Mouse (Mus musculus) limb, embryonic 14.5 days (tissue): ENCODE data around the gene Gm10100. TPM values are rescaled to one million over a fixed set of nuclear protein-coding genes. Genes with fewer than 3 reads are reported as not detected.
"Not testable (repeated sequence)": the region's sequence is repeated elsewhere in the genome, so short reads cannot be mapped to it uniquely, and the experiment has no call there.

ENCODE experiments used
- ATAC-seq: fragments of 200-750 bp; cut with Nextera tagmentation; 2 replicates; pipeline ENCODE4 v1.8.0; 2017; ENCODE audit warnings: low read depth, moderate number of reproducible peaks, moderate TSS enrichment; ENCODE audit not compliant: low FRiP score
- DNase-seq: peaks from one replicate; pipeline ENCODE4 v3.0.0-alpha.2; 2015; ENCODE audit warnings: low spot score
- H3K27ac ChIP-seq: fragments of 300-500 bp; sonication (generic); replicated peaks from 2 replicates; pipeline ENCODE4 v1.5.1; 2014; ENCODE audit warnings: low read depth, mild to moderate bottlenecking, low read length, moderate library complexity, mixed read lengths
- H3K27me3 ChIP-seq: fragments of 300-500 bp; sonication (generic); 2 replicates; pipeline ENCODE4 v1.6.1; 2014; ENCODE audit warnings: low read length, mixed read lengths; ENCODE audit not compliant: control insufficient read depth, insufficient read depth
- H3K36me3 ChIP-seq: fragments of 300-500 bp; sonication (generic); 2 replicates; pipeline ENCODE4 v1.6.1; 2014; ENCODE audit warnings: mild to moderate bottlenecking, low read length, moderate library complexity, mixed read lengths; ENCODE audit not compliant: control insufficient read depth, insufficient read depth
- H3K4me1 ChIP-seq: fragments of 300-500 bp; sonication (generic); 2 replicates; pipeline ENCODE4 v1.6.1; 2014; ENCODE audit warnings: antibody characterized with exemption, low read length, mixed read lengths; ENCODE audit not compliant: control insufficient read depth, insufficient read depth
- H3K4me2 ChIP-seq: fragments of 300-500 bp; sonication (generic); replicated peaks from 2 replicates; pipeline ENCODE4 v1.6.1; 2014; ENCODE audit warnings: low read depth, mild to moderate bottlenecking, low read length, moderate library complexity; ENCODE audit not compliant: severe bottlenecking
- H3K4me3 ChIP-seq: fragments of 300-500 bp; sonication (generic); replicated peaks from 2 replicates; pipeline ENCODE4 v1.5.1; 2014; ENCODE audit warnings: low read length
- H3K9ac ChIP-seq: fragments of 300-500 bp; sonication (generic); 2 replicates; pipeline ENCODE4 v1.6.1; 2014; ENCODE audit warnings: mild to moderate bottlenecking, low read depth, low read length, moderate library complexity; ENCODE audit not compliant: severe bottlenecking
- H3K9me3 ChIP-seq: fragments of 300-500 bp; sonication (generic); 2 replicates; pipeline ENCODE4 v1.6.1; 2016; ENCODE audit warnings: low read length; ENCODE audit not compliant: control insufficient read depth
- POLR2A ChIP-seq: fragments of 200-500 bp; IDR thresholded peaks from 2 replicates; pipeline ENCODE4 v1.8.0; 2012; ENCODE audit warnings: inconsistent platforms, mild to moderate bottlenecking, moderate library complexity, borderline replicate concordance; ENCODE audit not compliant: insufficient read depth, insufficient read length; ENCODE audit errors: extremely low read depth
- WGBS: fragments of 180-500 bp; shearing (Covaris S2); extraction: QIAGEN DNeasy Blood & Tissue Kit; methylation state at CpG from one replicate; pipeline ENCODE4 v1.1.7; 2014; 5-methylcytosine and 5-hydroxymethylcytosine counted together
- polyA plus RNA-seq, 2 experiments: library from polyadenylated mRNA; depleted of rRNA in 1 of 2; stranded (reverse) in 1 of 2; unstranded in 1 of 2; fragments of >200 nt; fragmentation: Nextera tagmentation in 1 of 2; extraction: Ambion mirVana in 1 of 2; gene quantifications; 2 replicates each; pipeline versions ENCODE4 v1.2.1 to v1.2.3; 2012 to 2014

The Gm10100 gene
- polyA plus RNA-seq, 2 experiments, result not detected

DNA sequence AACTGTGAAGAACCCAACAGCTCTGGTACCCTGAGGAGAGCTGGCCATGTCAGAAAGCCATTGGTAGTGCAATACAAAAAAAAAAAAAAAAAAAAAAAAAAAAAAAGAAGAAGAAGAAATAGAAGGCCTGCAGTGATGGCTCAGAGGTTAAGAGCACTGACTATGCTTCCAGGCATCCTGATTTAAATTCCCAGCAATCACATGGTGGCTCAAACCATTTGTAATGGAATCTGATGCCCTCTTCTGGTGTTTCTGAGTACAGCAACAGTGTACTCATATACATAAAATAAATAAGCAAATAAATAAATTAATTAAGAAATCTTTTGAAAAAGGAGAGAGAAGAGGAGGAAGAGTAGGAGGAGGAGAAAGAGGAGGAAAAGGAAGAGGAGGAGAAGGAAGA, 27.2 kb downstream of the Gm10100 start:
- no peak for TF ChIP-seq POLR2A
- no peak for ATAC-seq
- no peak overlapping the region for H3K4me3 ChIP-seq

DNA sequence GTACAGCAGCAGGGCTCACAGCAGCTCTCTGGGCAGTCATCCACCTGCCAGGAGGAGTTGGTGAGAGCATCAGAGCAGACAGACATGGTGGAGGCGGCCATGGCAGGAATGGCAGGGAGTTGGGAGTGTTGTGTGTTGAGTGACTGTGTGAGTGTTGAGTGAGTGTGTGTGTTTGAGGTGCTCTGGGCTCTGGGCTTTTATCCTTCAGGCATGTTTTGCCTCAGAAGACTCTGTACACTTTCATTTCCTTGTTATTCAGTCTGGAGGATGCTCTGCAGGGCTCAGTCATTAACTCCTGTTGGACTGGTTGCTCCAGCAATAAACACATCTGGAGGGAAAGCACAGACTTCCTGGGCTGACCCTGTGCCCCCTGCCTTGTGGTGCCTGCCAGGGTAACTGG, 33.3 kb downstream of the Gm10100 start, which contains the start of gene Gm3233:
Gene Gm3233 (minus strand): TSS at position 101 of the 400 bp plus-strand sequence.
- not testable (repeated sequence) for H3K27me3 ChIP-seq, H3K4me3 ChIP-seq, DNase-seq, ATAC-seq, H3K9me3 ChIP-seq, H3K4me1 ChIP-seq, H3K27ac ChIP-seq, H3K36me3 ChIP-seq, H3K9ac ChIP-seq, H3K4me2 ChIP-seq
- WGBS, result no CpG with 5 or more reads among the region's 1 CpGs

More for the DNA sequence above, 27.2 kb downstream of the Gm10100 start:
- H3K4me1 ChIP-seq, result no peaks in the 10 kb centered on the region
- H3K9me3 ChIP-seq, result no peaks in the 10 kb centered on the region
- H3K27ac ChIP-seq, result no peak overlapping the region
- no peak for DNase-seq
- no peak overlapping the region for H3K9ac ChIP-seq
- H3K36me3 ChIP-seq, result no peaks in the 10 kb centered on the region
- no peaks in the 10 kb centered on the region for H3K27me3 ChIP-seq
- H3K4me2 ChIP-seq, result no peak overlapping the region

DNA sequence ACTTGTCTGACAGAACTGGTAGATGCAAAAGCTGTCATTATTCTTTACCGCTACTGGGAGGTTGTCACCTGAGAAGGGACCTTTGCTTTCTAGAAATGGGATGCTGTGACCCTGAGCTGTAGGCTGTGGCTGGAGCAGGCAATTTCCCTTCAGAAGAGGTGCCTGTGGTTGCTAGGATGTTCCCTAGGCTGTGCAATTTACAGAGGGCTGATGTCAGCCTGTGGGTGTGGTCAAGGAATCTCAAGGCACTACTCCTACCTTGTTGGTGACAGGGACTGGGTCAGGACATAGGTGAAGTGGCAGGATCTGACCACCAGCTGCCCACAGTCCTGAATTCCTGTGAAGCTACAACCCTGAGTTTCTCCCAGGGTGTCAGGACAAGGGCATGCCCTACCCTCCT, 43.4 kb downstream of the Gm10100 start:
- 75% methylated on average over 1 of the region's 1 CpGs for WGBS
- Histone ChIP-seq H3K4me2 (no peak overlapping the region), H3K9me3 (no peaks in the 10 kb centered on the region), H3K4me1 (no peaks in the 10 kb centered on the region), H3K36me3 (no peaks in the 10 kb centered on the region), H3K9ac (no peak overlapping the region), H3K27ac (no peak overlapping the region), H3K27me3 (no peaks in the 10 kb centered on the region), H3K4me3 (no peak overlapping the region)
- no peak for TF ChIP-seq POLR2A
- ATAC-seq (no peak), DNase-seq (no peak)

DNA sequence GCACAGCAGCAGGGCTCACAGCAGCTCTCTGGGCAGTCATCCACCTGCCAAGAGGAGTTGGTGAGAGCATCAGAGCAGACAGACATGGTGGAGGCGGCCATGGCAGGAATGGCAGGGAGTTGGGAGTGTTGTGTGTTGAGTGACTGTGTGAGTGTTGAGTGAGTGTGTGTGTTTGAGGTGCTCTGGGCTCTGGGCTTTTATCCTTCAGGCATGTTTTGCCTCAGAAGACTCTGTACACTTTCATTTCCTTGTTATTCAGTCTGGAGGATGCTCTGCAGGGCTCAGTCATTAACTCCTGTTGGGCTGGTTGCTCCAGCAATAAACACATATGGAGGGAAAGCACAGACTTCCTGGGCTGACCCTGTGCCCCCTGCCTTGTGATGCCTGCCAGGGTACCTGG, 44.9 kb downstream of the Gm10100 start, which contains the start of gene Gm3238:
Gene Gm3238 (minus strand): TSS at position 101 of the 400 bp plus-strand sequence.
- H3K27ac ChIP-seq, H3K4me3 ChIP-seq, H3K36me3 ChIP-seq, DNase-seq, H3K4me1 ChIP-seq, H3K9me3 ChIP-seq, ATAC-seq, H3K9ac ChIP-seq, H3K4me2 ChIP-seq, H3K27me3 ChIP-seq: not testable (repeated sequence)
- no CpG with 5 or more reads among the region's 1 CpGs for WGBS

DNA sequence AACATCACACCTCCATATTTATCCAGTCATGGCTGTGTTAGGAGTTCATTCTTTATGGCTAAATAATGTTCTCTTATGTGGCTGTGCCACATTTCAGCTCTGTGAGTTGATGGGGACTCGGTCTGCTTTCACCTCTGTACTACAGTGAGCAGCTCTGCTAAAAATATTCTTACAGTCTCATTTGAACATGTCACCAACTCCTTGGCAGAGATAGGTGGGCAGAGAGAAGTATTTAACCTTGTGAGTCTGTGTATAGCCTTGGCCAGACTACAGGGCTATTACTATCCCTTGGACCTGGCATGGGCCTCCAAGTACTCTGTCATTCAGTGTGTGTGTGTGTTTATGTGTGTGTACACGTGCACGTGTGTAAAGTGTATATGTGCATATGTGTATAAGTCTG, 45.9 kb downstream of the Gm10100 start:
- not testable (repeated sequence) for H3K27ac ChIP-seq, H3K4me3 ChIP-seq, H3K36me3 ChIP-seq, H3K27me3 ChIP-seq, H3K9me3 ChIP-seq, H3K4me1 ChIP-seq, H3K9ac ChIP-seq, ATAC-seq, H3K4me2 ChIP-seq, DNase-seq
- 86% methylated on average over 1 of the region's 3 CpGs for WGBS

Other genes with a start within 250 kb of the Gm10100 start
Only the 30 nearest of the 31 such genes appear.
- gene Fam207a, start 210.7 kb upstream of the Gm10100 start, polyA plus RNA-seq (2012; rRNA removed), result 35.5 and 38.6 TPM in 2 replicates
- gene Fam207a, start 210.7 kb upstream of the Gm10100 start, polyA plus RNA-seq (2014; fragmentation: Nextera tagmentation; extraction: Ambion mirVana), result 40.6 and 41.7 TPM in 2 replicates
- 2.7 and 2.9 TPM in 2 replicates for gene Itgb2, start 196.2 kb upstream of the Gm10100 start, polyA plus RNA-seq (2012; rRNA removed)
- 2.5 and 3.7 TPM in 2 replicates for gene Itgb2, start 196.2 kb upstream of the Gm10100 start, polyA plus RNA-seq (2014; fragmentation: Nextera tagmentation; extraction: Ambion mirVana)
- gene Pttg1ip, start 144.8 kb upstream of the Gm10100 start, polyA plus RNA-seq (2012; rRNA removed), result 117 and 122 TPM in 2 replicates
- gene Pttg1ip, start 144.8 kb upstream of the Gm10100 start, polyA plus RNA-seq (2014; fragmentation: Nextera tagmentation; extraction: Ambion mirVana), result 138 and 147 TPM in 2 replicates
- 466 and 472 TPM in 2 replicates for gene Sumo3, start 120.4 kb upstream of the Gm10100 start, polyA plus RNA-seq (2012; rRNA removed)
- gene Sumo3, start 120.4 kb upstream of the Gm10100 start, polyA plus RNA-seq (2014; fragmentation: Nextera tagmentation; extraction: Ambion mirVana), result 328 and 351 TPM in 2 replicates
- 1.8 and 8.4 TPM in 2 replicates for gene Gm49325, start 120.3 kb upstream of the Gm10100 start, polyA plus RNA-seq (2012; rRNA removed)
- 1.9 and 5.8 TPM in 2 replicates for gene Gm49325, start 120.3 kb upstream of the Gm10100 start, polyA plus RNA-seq (2014; fragmentation: Nextera tagmentation; extraction: Ambion mirVana)
- 55.1 and 59.8 TPM in 2 replicates for gene Ube2g2, start 104.2 kb upstream of the Gm10100 start, polyA plus RNA-seq (2012; rRNA removed)
- 57.4 and 58.6 TPM in 2 replicates for gene Ube2g2, start 104.2 kb upstream of the Gm10100 start, polyA plus RNA-seq (2014; fragmentation: Nextera tagmentation; extraction: Ambion mirVana)
- gene Tspear, start 39.9 kb upstream of the Gm10100 start, polyA plus RNA-seq (2012; rRNA removed), result 2.0 TPM in 2 replicates
- gene Tspear, start 39.9 kb upstream of the Gm10100 start, polyA plus RNA-seq (2014; fragmentation: Nextera tagmentation; extraction: Ambion mirVana), result 1.1 and 1.5 TPM in 2 replicates
- gene Gm19402, start 35.7 kb upstream of the Gm10100 start, polyA plus RNA-seq (2012; rRNA removed), result not detected in 2 replicates
- gene Gm19402, start 35.7 kb upstream of the Gm10100 start, polyA plus RNA-seq (2014; fragmentation: Nextera tagmentation; extraction: Ambion mirVana), result not detected in 2 replicates
- not detected in 2 replicates for gene Gm9508, start 29.3 kb upstream of the Gm10100 start, polyA plus RNA-seq (2012; rRNA removed)
- not detected in 2 replicates for gene Gm9508, start 29.3 kb upstream of the Gm10100 start, polyA plus RNA-seq (2014; fragmentation: Nextera tagmentation; extraction: Ambion mirVana)
- gene Gm10272, start 19.9 kb upstream of the Gm10100 start, polyA plus RNA-seq (2012; rRNA removed), result not detected in 2 replicates
- not detected in 2 replicates for gene Gm10272, start 19.9 kb upstream of the Gm10100 start, polyA plus RNA-seq (2014; fragmentation: Nextera tagmentation; extraction: Ambion mirVana)
- gene Gm10024, start 15.0 kb upstream of the Gm10100 start, polyA plus RNA-seq (2012; rRNA removed), result not detected in 2 replicates
- 0.94 TPM in 1 of 2 replicates, not detected in the other for gene Gm10024, start 15.0 kb upstream of the Gm10100 start, polyA plus RNA-seq (2014; fragmentation: Nextera tagmentation; extraction: Ambion mirVana)
- not detected in 2 replicates for gene Gm10142, start 10.7 kb upstream of the Gm10100 start, polyA plus RNA-seq (2012; rRNA removed)
- gene Gm10142, start 10.7 kb upstream of the Gm10100 start, polyA plus RNA-seq (2014; fragmentation: Nextera tagmentation; extraction: Ambion mirVana), result not detected in 2 replicates
- 0.10 and 0.20 TPM in 2 replicates for gene Krtap12-1, start 5.9 kb upstream of the Gm10100 start, polyA plus RNA-seq (2012; rRNA removed)
- gene Krtap12-1, start 5.9 kb upstream of the Gm10100 start, polyA plus RNA-seq (2014; fragmentation: Nextera tagmentation; extraction: Ambion mirVana), result not detected in 2 replicates
- not detected in 2 replicates for gene Gm18596, start 16.2 kb downstream of the Gm10100 start, polyA plus RNA-seq (2012; rRNA removed)
- gene Gm18596, start 16.2 kb downstream of the Gm10100 start, polyA plus RNA-seq (2014; fragmentation: Nextera tagmentation; extraction: Ambion mirVana), result not detected in 2 replicates
- not detected in 2 replicates for gene Gm9736, start 24.9 kb downstream of the Gm10100 start, polyA plus RNA-seq (2012; rRNA removed)
- gene Gm9736, start 24.9 kb downstream of the Gm10100 start, polyA plus RNA-seq (2014; fragmentation: Nextera tagmentation; extraction: Ambion mirVana), result not detected in 2 replicates
- not detected in 2 replicates for gene Gm3233, start 33.2 kb downstream of the Gm10100 start, polyA plus RNA-seq (2012; rRNA removed)
- not detected in 2 replicates for gene Gm3233, start 33.2 kb downstream of the Gm10100 start, polyA plus RNA-seq (2014; fragmentation: Nextera tagmentation; extraction: Ambion mirVana)
- not detected in 2 replicates for gene Gm3238, start 44.8 kb downstream of the Gm10100 start, polyA plus RNA-seq (2012; rRNA removed)
- gene Gm3238, start 44.8 kb downstream of the Gm10100 start, polyA plus RNA-seq (2014; fragmentation: Nextera tagmentation; extraction: Ambion mirVana), result not detected in 2 replicates
- gene Gm7138, start 50.5 kb downstream of the Gm10100 start, polyA plus RNA-seq (2012; rRNA removed), result not detected in 2 replicates
- not detected in 2 replicates for gene Gm7138, start 50.5 kb downstream of the Gm10100 start, polyA plus RNA-seq (2014; fragmentation: Nextera tagmentation; extraction: Ambion mirVana)
- gene Gm3250, start 56.1 kb downstream of the Gm10100 start, polyA plus RNA-seq (2012; rRNA removed), result not detected in 2 replicates
- not detected in 2 replicates for gene Gm3250, start 56.1 kb downstream of the Gm10100 start, polyA plus RNA-seq (2014; fragmentation: Nextera tagmentation; extraction: Ambion mirVana)
- gene Gm7137, start 61.7 kb downstream of the Gm10100 start, polyA plus RNA-seq (2012; rRNA removed), result not detected in 2 replicates
- not detected in 2 replicates for gene Gm7137, start 61.7 kb downstream of the Gm10100 start, polyA plus RNA-seq (2014; fragmentation: Nextera tagmentation; extraction: Ambion mirVana)
- not detected in 2 replicates for gene Gm9639, start 68.6 kb downstream of the Gm10100 start, polyA plus RNA-seq (2012; rRNA removed)
- not detected in 2 replicates for gene Gm9639, start 68.6 kb downstream of the Gm10100 start, polyA plus RNA-seq (2014; fragmentation: Nextera tagmentation; extraction: Ambion mirVana)
- not detected in 2 replicates for gene Gm19668, start 72.6 kb downstream of the Gm10100 start, polyA plus RNA-seq (2012; rRNA removed)
- gene Gm19668, start 72.6 kb downstream of the Gm10100 start, polyA plus RNA-seq (2014; fragmentation: Nextera tagmentation; extraction: Ambion mirVana), result not detected in 2 replicates
- not detected in 2 replicates for gene Gm9507, start 85.4 kb downstream of the Gm10100 start, polyA plus RNA-seq (2012; rRNA removed)
- gene Gm9507, start 85.4 kb downstream of the Gm10100 start, polyA plus RNA-seq (2014; fragmentation: Nextera tagmentation; extraction: Ambion mirVana), result not detected in 2 replicates
- gene Gm2696, start 88.2 kb downstream of the Gm10100 start, polyA plus RNA-seq (2012; rRNA removed), result 0.13 and 0.25 TPM in 2 replicates
- not detected in 2 replicates for gene Gm2696, start 88.2 kb downstream of the Gm10100 start, polyA plus RNA-seq (2014; fragmentation: Nextera tagmentation; extraction: Ambion mirVana)
- gene Krtap10-4, start 100.6 kb downstream of the Gm10100 start, polyA plus RNA-seq (2012; rRNA removed), result not detected in 2 replicates
- not detected in 2 replicates for gene Krtap10-4, start 100.6 kb downstream of the Gm10100 start, polyA plus RNA-seq (2014; fragmentation: Nextera tagmentation; extraction: Ambion mirVana)
- gene Krtap10-10, start 109.5 kb downstream of the Gm10100 start, polyA plus RNA-seq (2012; rRNA removed), result 0.08 and 0.14 TPM in 2 replicates
- gene Krtap10-10, start 109.5 kb downstream of the Gm10100 start, polyA plus RNA-seq (2014; fragmentation: Nextera tagmentation; extraction: Ambion mirVana), result not detected in 2 replicates
- not detected in 2 replicates for gene Gm36176, start 120.3 kb downstream of the Gm10100 start, polyA plus RNA-seq (2012; rRNA removed)
- not detected in 2 replicates for gene Gm36176, start 120.3 kb downstream of the Gm10100 start, polyA plus RNA-seq (2014; fragmentation: Nextera tagmentation; extraction: Ambion mirVana)
- 0.13 TPM in 1 of 2 replicates, not detected in the other for gene Gm10318, start 126.4 kb downstream of the Gm10100 start, polyA plus RNA-seq (2012; rRNA removed)
- not detected in 2 replicates for gene Gm10318, start 126.4 kb downstream of the Gm10100 start, polyA plus RNA-seq (2014; fragmentation: Nextera tagmentation; extraction: Ambion mirVana)
- gene Gm3285, start 135.5 kb downstream of the Gm10100 start, polyA plus RNA-seq (2012; rRNA removed), result 0.06 and 0.10 TPM in 2 replicates
- gene Gm3285, start 135.5 kb downstream of the Gm10100 start, polyA plus RNA-seq (2014; fragmentation: Nextera tagmentation; extraction: Ambion mirVana), result not detected in 2 replicates
- gene Lrrc3, start 176.1 kb downstream of the Gm10100 start, polyA plus RNA-seq (2012; rRNA removed), result 3.6 and 4.8 TPM in 2 replicates
- 3.4 and 3.6 TPM in 2 replicates for gene Lrrc3, start 176.1 kb downstream of the Gm10100 start, polyA plus RNA-seq (2014; fragmentation: Nextera tagmentation; extraction: Ambion mirVana)